Mouse (Mus musculus) brain, adult 2 months (tissue): ENCODE measurements at regions not wholly inside any gene's neighbourhood (a gene's known extent, or its start where the extent isn't known, plus 50 kb on each side); places are given as distances from the start of the nearest gene placed in this dataset.

Source experiments
- DNase-seq: peaks from one replicate; pipeline ENCODE4 v3.0.0; 2011; ENCODE audit warnings: low read depth, low spot score

DNA sequence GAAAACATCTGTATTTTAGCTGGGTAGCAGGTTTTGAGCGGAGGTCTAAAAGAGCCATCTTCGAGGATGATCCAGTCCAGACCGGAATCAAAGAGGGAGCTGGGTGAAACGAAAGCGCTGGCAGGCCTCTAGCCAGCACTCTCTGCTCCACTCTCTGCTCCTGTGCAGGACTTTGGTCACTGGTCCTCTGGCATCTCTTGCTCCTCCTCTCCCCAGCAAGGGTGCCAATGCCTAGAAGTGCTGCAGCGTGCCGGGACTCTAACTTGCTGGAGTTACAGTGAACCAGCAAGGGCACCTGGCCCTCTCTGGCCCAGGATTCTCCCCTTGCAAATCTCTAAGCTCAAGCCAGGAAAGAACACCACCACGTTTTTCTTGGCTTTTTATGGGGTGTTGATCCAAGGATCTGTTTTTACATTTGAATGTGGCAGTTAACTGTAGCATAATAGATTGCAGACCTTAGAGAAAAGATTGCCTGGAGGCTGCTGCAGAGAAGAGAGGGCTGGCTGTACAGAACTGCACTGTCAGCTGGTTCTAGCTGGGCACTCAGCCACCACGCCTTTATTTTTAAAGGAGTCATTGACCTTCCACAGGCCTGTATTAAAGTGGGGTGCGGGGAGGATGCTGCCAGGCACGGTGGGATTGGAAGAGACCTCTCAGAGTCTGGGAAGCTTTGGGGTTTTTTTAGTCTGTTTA is 101.1 kb upstream of the Sesn3 start:
- DNase-seq: peak; percentile 57

DNA sequence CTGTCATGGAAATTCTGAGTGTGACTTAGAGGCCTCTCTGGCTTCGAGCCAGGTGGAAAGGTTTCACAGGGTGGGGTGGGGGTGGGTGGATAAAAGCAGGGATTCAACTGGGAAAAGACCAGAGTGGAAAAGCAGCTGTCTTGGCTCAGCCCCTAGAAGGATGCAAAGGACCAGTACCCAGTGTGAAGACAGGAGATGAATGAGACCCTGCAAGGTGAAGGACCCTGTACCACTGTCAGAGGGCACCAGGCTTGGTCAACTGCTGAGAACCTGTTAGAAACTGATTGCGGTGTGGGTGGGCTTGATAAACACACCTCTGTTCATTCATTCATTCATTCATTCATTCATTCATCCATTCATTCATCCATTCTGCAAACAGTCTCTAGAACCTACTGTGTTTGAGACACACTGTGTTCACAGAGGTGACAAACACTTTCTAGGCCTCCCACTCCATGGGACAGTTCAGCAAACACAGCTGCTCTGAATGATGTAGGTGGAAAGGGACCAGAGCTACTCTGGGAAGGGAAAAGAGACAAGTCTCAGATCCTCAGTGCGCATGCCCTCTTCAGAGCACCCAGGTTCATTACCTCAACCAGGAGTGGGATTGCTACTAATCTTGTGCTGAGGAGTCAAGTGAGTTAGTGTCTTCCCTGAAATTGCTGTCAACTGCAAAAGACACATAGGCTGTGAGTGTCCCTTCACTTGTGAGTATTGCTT is 100.4 kb upstream of the Sesn3 start:
- DNase-seq: peak; percentile 55

DNA sequence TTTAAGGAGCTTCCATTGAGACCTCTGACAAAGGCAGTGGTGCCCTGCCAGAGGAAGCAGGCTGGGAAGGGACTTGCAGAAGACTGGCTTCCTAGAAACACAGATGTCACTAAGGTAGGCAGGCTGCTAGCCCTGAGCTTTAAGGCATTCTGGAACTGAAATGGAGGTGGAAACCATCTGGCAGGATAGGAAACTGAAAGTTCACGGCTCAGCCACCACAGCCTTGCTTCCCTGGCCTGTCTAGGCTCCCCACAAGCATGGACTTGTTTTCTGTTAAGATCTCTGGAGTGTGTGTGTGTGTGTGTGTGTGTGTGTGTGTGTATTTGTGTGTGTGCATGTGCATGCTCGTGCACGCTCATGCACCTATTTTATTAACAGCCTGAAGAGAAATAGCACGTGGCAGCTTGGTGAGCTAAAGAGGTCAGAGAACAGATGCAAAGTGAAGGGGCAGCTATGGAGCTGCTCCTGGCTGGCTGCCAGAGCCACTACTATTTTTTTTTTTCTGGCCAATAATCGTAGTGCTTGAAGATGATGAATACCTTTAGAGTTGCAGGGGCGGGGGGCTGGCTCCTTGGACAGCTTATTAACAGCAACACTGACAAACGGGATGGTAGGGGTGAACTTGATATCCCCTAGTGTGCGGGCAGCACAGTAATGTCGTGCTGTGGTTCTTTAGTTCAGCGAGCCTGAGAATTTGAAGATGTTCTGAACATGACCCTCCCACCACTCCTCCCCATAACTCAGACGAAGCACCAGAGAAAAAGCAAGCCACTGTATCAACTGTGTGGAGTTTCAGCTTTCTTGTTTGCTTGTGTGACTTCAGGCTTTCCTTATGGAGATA is 99.6 kb upstream of the Sesn3 start:
- peak; percentile 74 for DNase-seq

DNA sequence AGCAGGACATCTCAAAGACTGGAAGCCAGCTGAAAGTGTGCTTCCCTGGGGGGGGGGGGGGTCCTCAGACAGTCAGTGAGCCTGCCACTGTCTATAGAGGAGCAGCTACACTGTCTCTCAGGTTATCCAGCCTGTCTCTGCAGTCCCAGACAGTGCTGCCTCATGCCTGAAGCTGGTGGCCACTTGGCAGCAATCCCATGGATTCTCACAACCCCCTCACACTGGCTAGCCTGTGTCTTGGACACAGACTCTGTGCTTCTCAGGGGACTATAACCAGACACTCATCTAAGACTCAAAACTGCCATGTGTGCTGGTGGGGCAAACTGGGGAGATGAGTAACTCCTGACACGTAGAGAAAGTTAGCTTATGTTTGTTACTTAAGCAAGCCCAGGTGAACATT is 95.1 kb upstream of the Sesn3 start:
- no peak for DNase-seq

DNA sequence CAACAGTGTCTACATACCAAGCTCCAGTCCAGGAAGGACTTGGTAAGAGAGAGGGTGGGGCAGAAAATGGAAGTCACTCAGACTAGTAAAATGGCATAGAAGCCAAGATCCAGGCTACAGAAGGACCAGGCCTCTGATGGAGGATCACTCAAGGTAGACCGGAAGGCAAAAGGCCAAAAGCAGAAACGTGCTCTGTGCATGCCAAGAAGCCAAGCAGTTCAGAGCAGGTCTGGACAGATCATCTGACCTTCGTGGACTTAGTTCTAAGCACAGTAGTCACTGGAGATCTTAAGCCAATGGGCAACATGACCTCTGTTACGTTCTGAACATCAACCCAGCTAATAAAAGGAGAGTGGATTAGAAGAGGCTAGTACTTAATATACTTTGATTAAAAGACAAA is 90.6 kb upstream of the Sesn3 start:
- DNase-seq: no peak

DNA sequence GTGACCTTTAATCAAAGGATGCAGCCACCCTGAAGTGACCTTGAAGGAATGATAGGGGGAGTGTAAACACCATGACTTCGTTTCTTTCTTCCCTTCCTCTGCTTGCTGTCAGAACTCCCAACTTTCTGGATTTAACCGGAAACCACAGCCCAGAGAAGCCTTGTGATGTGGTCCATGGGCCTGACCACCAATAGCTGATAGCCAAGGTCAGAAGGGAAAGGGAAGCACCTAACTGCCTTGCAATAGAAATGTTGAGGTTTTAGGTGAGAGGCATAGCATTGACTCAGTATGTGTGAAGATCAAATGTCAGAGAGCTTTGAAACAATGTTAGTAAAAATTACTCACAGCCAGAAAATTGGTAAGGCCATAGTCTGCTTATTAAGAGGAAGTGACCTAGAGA is 89.2 kb upstream of the Sesn3 start:
- no peak for DNase-seq

DNA sequence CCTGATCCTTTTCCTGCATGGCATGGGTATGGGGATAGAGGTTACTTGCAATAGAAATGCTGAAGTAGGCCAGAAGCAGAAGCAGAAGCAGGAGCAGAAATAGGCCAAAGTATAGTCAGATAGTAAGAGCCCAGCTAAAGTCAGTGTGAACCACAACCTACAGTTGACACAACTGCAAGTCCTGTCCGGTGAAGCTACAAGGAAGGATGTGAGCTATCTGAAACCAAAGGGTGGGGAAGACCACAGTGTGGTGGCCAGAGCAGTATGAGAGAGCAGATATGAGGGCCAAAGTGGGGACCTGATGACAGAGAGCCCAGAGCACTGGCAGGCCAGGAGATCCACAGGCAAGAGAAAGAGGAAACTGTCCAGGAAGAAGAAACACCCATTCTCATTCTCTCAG is 87.1 kb upstream of the Sesn3 start:
- no peak for DNase-seq

DNA sequence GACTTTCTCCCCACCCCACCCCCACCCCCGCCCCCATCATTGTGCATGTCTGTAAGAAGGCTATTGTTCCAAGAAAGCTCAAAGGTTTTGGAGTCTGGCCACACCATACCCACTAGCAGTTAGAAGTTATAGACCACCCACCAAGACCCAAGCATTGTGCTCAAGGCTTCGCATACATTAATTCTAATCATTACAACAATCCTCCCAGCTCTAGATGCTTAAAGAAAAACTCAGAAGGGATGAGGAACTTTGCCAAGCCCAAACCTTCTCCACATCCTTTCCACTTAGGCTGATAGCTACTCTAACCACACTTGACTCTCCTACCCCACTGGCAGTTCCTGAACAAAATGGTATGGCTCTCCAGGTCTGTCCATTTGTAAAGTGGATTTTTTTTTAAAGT is 86.4 kb upstream of the Sesn3 start:
- no peak for DNase-seq

DNA sequence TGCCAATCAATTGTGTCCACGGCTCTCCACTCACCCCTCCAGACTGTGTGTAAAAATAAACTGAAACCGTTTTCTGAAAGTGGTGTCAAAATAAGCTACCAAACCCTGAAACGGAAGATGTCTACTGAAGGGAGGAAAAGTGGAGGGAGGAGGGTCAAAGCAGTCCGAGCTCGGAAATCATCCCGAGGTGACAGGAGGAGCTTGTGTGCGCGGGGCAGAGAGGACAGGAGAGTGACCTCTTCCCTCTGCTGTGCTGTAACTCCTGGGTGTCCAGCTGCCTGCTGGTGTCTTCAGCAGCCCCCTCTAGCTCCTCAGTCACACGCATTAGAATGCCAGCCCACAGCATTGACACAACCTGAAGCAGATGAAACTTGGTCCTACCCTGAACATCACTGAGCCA is 84.2 kb upstream of the Sesn3 start:
- no peak for DNase-seq

DNA sequence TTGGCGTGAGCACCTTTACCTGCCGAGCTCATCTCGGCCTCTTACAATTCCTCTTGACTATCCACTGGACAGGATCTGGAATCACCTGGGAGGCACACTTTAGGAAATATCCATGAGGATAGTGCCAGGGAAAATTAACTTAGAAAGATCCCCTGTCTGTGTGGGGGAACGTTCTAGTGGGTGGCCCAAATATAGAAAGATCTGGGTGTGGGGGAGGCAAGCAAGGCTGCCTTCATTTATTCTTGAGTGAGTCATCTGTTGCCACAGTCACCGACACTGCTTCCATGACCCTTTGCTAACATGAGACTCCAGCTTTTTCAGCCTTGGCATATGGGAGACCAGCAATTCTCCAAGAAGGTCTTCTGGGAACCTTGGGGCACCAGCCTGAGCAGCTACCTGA is 80.1 kb upstream of the Sesn3 start:
- peak; percentile 73 for DNase-seq

DNA sequence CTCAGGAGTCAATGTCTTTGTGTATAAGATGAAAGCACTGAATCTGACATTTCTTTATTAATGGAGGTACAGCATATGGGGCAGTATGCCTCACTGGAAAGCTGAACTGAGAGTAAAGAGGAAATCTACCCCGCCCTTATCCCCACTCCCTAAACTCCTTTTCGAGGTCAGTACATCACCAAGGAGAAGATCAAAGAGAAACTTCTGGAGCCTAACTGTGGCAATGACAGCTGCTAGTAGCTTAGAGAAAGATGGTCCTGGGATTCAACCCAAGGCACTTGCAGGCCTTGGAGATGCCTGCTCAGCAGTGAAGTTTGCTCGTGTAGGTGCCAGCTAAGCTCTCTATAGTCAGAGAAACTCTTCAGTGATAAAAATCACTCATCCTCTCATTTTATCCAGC is 75.8 kb upstream of the Sesn3 start:
- no peak for DNase-seq

DNA sequence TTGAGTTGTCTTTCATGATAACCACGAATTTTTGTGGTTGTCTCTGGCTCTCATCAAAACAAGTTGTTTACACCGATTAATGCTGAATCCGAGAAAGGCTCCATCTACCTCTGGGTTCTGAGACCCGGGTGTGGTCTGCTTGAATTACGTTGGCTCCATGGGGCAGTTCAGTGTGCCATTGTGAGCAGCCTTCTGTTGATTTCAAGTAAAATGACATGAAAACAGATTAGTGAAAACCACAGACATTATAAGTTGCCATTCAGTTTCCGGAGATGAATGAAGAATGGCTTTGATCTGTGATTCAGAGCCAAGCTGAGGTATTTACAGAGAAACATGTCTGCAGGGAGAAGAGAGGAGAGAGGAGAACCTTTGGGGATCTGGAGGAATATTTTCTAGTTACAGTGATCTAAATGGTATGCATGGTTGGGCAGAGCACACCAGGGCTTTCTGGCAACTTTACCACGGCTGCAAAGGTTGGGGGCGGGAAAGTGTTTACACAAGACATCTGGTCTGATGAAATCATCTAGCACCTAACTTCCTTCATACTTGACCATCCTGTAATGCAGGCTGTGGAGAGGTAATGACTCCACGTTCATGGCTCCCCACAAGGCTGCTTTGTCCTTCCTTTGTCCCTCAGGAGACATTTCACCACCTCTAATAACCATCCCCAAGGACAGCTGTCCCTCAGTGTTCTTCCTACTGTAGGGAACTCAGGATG is 74.7 kb upstream of the Sesn3 start:
- peak; percentile 53 for DNase-seq

DNA sequence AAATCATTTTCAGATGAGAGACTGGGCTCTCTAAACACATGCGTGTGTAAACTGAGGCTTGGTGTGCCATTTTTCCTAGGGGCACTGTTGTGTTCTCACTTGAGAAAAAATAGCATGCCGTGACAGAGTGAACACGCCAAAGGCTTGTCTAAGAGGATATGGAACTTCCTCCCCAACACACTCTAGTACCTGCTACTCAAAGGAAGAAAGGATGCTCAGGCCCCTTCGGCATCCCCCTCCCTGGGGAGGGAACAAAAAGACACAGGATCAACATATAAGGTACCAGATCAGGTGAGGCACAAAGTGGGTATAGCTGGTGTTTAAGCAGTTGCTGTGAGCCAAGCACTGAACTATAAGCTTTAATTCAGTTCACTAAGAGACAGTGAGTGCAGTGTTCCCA is 74.0 kb upstream of the Sesn3 start:
- no peak for DNase-seq

DNA sequence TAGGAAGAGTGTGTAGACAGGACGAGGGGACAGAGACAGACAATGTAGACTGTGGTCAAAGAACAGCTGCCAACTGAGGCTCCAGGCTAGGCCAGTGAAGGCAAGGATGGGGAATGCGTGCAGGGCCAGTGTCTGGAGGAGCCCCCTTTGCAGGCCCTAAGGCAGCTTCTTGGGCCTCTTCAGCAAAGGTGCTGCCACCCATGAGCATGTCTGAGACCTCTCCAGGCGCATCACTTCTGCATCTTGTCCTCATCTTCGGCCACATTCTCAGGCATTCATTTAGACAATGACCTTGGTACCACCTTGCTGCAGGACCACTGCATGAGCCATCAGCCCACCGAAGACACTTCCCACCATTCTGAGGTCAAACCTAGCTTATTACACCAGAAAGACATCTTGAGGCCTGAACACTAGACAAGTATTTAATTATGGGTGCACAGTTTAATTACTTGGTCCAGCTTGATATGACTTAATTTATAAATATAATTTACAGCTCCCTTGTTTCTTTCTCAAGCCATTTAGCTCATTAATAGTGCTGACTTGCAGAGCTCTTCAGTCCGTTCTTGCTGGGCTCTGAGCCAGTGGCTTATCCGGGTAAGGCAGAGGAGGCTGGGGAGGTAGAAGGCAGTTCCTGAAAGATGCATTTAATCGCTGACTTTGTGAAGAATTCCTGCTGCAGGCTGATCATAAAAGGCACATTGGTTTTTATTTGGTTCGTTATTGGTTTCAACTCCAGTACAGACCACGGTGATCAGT is 72.1 kb upstream of the Sesn3 start:
- peak; percentile 51 for DNase-seq

DNA sequence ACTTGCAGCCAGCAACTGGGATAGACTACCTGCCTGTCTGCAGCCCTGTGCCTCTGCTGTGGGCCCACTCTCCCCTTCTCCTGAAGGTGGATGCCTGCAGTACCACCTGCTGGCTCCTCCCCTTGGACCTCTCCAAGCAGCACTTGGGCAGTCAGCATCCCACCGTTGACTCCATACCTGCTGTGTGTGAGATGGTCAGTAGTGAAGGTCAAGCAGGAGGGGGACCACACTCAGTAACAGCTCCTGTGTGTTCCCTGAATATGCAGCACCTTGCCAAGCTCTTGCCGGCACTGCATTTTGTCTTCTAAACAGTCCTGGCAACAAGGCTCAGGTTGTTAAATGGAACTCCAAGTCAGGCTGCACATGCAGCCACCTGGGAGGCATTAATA is 71.6 kb upstream of the Sesn3 start:
- no peak for DNase-seq

DNA sequence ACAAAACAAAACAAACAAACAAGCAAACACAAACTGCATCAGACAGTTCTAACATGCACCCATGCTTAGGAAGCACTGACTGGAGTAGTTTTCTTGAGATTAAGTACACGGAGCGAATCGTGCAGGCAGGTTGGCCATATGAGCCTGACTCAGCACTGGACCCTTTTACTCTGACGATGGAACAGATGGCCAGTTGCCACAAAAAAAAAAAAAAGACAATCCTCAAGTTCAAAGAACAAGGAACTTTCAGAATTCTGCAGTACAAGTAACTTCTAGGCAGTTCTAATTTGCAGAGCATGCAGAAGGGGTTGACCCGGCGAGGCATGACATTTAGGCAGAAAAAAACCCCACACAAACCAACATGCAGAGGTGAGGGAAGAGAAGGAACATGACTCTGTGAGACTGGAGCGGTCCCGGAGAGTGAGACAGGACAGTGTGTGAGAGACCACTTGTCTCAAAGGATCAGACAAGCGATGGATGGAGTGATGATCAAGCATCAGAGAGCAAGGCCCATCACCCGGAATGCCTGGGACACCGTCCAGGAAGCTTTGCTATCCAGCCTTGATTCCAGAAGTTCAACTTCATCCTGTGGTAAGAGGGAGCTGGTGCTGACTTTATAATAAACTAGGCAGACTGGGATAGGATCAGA is 71.0 kb upstream of the Sesn3 start:
- no peak for DNase-seq

DNA sequence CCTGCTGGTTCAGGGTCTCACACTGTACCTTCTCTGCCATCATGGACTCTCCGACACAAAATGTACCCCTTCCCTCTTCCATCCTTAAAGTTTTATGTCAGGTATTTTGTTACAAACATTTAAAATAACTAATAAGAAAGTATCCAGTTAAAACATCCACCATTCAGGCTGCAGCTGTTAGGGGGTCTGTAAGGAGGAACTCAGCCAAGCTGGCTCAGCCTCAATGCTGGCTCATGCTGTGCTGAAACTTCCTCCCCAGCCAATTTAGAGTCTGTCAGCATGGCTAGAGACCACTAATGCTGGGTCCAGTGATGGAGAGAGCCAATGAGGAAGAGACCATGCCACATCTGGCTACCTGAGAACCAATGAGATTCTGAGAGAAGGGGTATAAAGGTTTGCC is 70.0 kb upstream of the Sesn3 start:
- no peak for DNase-seq

DNA sequence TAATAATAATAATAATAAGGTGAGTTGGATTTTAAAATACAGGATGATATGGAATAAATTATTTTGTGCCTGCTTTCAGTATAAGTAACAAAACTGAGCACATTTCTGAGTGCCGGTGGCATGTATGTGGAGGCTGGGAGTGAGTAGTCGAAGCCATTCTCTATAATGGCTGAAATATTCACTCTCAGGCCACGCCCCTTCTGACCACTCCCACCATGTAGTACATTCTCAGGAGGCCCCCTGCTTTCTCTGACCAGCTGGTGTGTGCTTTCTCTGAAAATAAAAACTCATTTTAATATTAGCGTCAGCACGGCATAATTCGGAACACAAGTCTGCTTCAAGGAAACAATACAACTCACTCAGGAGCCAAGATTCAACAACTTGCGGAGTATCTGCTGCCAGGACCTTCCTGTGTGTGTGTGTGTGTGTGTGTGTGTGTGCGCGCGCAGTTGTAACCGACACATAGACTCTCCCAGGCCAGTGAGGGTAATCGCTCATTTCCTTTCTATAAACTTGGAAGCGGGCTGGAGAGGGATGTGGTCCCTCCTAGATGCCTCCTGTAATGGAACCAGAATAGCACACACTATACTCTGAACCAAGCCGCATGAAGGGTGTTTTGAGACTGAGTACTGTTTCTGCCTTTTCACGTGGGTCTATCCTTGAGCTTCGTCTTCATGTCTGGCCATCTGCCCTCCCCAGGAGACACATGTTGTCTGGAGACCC is 67.9 kb upstream of the Sesn3 start:
- DNase-seq: no peak

DNA sequence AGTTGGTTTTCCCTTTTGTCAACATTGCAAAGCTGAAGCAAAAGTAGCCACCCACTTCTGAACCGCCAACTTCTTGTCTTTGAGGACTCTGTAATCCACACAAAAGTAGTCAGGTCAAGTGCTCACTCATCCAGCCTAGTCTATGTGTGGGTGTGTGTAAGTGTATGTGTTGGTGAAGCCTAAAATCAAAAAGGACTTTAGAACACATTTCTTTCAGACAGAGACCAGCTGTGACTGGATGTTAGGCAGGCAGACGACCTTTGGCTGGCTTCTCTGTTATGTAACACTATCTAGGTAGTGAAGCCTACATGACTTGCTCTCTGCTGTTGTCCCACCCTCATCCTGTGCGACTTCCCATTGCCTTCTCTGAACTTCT is 67.3 kb upstream of the Sesn3 start:
- peak; percentile 57 for DNase-seq

DNA sequence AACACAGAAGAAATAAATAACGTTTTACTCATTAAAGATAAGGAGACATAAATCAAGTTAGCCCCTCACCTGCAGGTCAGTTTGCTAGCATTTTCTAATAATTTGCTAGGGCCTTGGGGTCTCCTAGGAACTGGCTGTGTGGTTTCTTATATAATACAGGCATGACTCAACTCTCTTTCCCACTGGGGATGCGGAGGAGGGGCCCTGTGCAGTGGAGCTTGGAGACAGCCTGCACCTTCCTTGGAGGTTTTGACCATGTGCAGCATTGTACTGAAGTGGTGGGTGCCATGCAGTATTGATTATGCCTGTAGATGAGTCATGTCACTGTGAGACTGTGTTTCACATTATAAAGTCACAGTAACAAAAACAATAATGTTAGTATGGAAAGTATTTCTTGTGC is 61.6 kb upstream of the Sesn3 start:
- DNase-seq: peak; percentile 73
